Mouse (Mus musculus): ENCODE results near the gene Slc6a13. TPM values are rescaled to one million over a fixed set of nuclear protein-coding genes. Genes with fewer than 3 reads are reported as not detected.

The Slc6a13 gene
- total and polyA plus RNA-seq, 3 experiments, result 9.6 to 17.4 (median 15.4) TPM

DNA sequence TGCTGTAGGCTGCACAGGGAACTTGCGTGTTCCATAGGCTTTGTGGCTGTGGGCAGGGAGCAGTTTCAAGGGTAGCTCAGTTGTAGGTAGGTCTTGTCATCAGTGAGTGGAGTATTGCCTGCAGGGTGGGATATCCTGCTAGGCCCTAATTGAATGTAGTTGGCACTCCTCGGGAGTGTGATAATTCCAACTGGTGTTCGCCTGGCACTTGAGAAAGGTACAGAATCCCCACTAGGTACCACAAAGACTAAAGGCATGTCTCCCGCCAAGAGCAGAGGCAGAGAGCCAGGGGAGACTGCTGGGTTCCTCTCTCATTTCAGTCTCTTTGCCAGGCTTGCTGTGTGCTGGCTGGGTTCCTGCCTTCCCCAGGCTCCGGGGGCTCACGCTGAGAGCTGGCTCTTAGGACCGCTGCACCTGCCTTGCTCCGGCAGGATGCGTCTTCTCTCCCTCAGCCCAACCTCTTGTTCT is 28.4 kb downstream of the Slc6a13 start:
- dilution Hi-C loops (cut with MboI; ENCODE audit: extremely low pct_ligation_motif_present, extremely low pct_unique_long_range_greater_than_20kb, low sequenced_read_pairs), result no loop called here
- DNase-seq (ENCODE audit: extremely low read depth), result no peak

DNA sequence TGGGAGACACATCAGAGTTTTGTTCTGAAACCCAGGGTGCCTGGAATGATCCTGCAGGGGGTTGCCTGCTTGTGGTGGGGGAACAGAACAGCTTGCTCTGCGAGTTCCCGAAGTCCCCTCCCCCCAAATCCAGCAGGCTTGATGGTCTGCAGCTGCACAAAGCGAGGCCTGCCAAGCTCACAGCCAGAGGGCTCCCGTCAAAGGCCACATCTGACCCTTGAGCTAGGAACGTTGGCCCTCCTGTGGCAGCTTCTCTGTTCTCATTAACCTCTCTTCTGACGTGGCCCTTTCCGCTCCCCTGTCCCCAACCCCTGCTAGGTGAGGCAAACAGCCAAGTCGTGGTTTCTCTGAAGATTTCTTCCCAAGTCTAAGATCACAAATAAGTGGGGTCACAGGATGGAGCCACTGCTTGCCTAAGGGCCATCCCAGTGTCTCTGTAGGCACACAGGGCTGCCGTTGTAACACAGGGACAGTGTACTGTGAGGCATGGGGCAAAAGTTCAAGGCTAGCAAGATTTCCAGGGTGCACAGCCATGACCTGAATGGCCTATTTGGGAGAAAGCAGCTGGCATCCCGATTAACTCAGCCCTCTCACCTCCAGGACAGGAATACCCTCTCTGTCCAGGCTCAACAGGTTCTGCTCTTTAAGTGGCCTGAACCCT is 30.0 kb downstream of the Slc6a13 start:
- no peak for TF ChIP-seq MEF2A (IDR thresholded peaks at IDR 0.05; ENCODE audit: borderline replicate concordance, low read depth, low read length)
- TF ChIP-seq CHD2 (IDR thresholded peaks at IDR 0.05; ENCODE audit: low read length), result no peak
- TF ChIP-seq MAFK (IDR thresholded peaks at IDR 0.05; ENCODE audit: insufficient replicate concordance, low read length), result no peak
- TF ChIP-seq MAZ (IDR thresholded peaks at IDR 0.05; ENCODE audit: low read depth, low read length), result no peak
- no peak for TF ChIP-seq MXI1 (IDR thresholded peaks at IDR 0.05; ENCODE audit: low read depth, low read length)
- TF ChIP-seq MAX (IDR thresholded peaks at IDR 0.05; ENCODE audit: low read length), result no peak
- no peak for TF ChIP-seq MYC (IDR thresholded peaks at IDR 0.05; ENCODE audit: low read depth, low read length)
- TF ChIP-seq RAD21 (IDR thresholded peaks at IDR 0.05; ENCODE audit: low read depth, low read length), result no peak
- TF ChIP-seq GABPA (IDR thresholded peaks at IDR 0.05; ENCODE audit: insufficient replicate concordance, low read depth, low read length), result no peak
- TF ChIP-seq BHLHE40 (IDR thresholded peaks at IDR 0.05; ENCODE audit: low read depth, low read length), result no peak
- no peak for TF ChIP-seq TBP (conservative IDR thresholded peaks at IDR 0.05; ENCODE audit: low read depth, low read length)
- TF ChIP-seq ZNF384 (IDR thresholded peaks at IDR 0.05; ENCODE audit: low read depth, low read length), result no peak
- no peak for TF ChIP-seq ELF1 (IDR thresholded peaks at IDR 0.05; ENCODE audit: low read depth, low read length)
- no peak for TF ChIP-seq ZMIZ1 (IDR thresholded peaks at IDR 0.05; ENCODE audit: low read depth, low read length)
- no peak for TF ChIP-seq POLR2AphosphoS2 (IDR thresholded peaks at IDR 0.05; ENCODE audit: low read depth, low read length)
- no peak for TF ChIP-seq USF2 (conservative IDR thresholded peaks at IDR 0.05; ENCODE audit: low read depth, low read length)
- TF ChIP-seq ZC3H11A (IDR thresholded peaks at IDR 0.05; ENCODE audit: low read depth, low read length), result no peak
- no peak for TF ChIP-seq E2F4 (IDR thresholded peaks at IDR 0.05; ENCODE audit: insufficient replicate concordance, low read depth, low read length)
- TF ChIP-seq RCOR1 (conservative IDR thresholded peaks at IDR 0.05; ENCODE audit: low read depth, low read length), result no peak
- no peak for TF ChIP-seq UBTF (IDR thresholded peaks at IDR 0.05; ENCODE audit: low read depth, low read length)
- dilution Hi-C loops (cut with MboI; ENCODE audit: extremely low pct_ligation_motif_present, extremely low pct_unique_long_range_greater_than_20kb, low sequenced_read_pairs), result no loop called here
- no peaks in the 10 kb centered on the region for H3K36me3 ChIP-seq (replicated peaks in 1 of 2; ENCODE audit: control insufficient read depth in 1 of 2, insufficient read depth in 1 of 2, low read length in 1 of 2)
- in situ Hi-C loops (cut with MboI; ENCODE audit: low pct_ligation_motif_present, low pct_unique_long_range_greater_than_20kb, low sequenced_read_pairs), result loop anchor here (5.0 to 10.0 kb wide), 2 partner anchors 37 to 205 kb away; no protein-coding TSS in a partner anchor
- no peak overlapping the region for H3K27ac ChIP-seq (ENCODE audit: insufficient read depth, low read depth)
- H3K4me1 ChIP-seq (ENCODE audit: control insufficient read depth in 1 of 2, insufficient read depth in 2 of 2), result peaks cover 5 to 7% of the 10 kb centered on the region in 2 experiments; a peak in 2 of 4 replicates
- H3K9me3 ChIP-seq (replicated peaks; ENCODE audit: low read length), result no peaks in the 10 kb centered on the region
- no peaks in the 10 kb centered on the region for H3K79me2 ChIP-seq (replicated peaks; ENCODE audit: control insufficient read depth, extremely low read depth, insufficient read depth, poor library complexity, severe bottlenecking)
- DNase-seq (ENCODE audit: extremely low read depth), result no peak
- no peak overlapping the region for H3K9ac ChIP-seq (ENCODE audit: insufficient read depth, low read depth)
- H3K27me3 ChIP-seq (replicated peaks), result peaks cover 62% of the 10 kb centered on the region
- no peak overlapping the region for H3K4me3 ChIP-seq (replicated peaks in 1 of 3; ENCODE audit: low read depth in 2 of 3, low read length in 2 of 3, poor library complexity in 1 of 3)
- H3K4me2 ChIP-seq (ENCODE audit: insufficient read depth, low read depth, poor library complexity, severe bottlenecking), result no peak overlapping the region

More for the DNA sequence above, 28.4 kb downstream of the Slc6a13 start:
- Histone ChIP-seq H3K27me3 (replicated peaks) (peaks cover 73% of the 10 kb centered on the region), H3K27ac (ENCODE audit: insufficient read depth, low read depth) (no peak overlapping the region), H3K9me3 (replicated peaks; ENCODE audit: low read length) (no peaks in the 10 kb centered on the region), H3K4me2 (ENCODE audit: insufficient read depth, low read depth, poor library complexity, severe bottlenecking) (no peak overlapping the region), H3K4me1 (ENCODE audit: control insufficient read depth in 1 of 2, insufficient read depth in 2 of 2) (peaks cover 5 to 7% of the 10 kb centered on the region in 2 experiments; a peak in 2 of 4 replicates), H3K9ac (ENCODE audit: insufficient read depth, low read depth) (no peak overlapping the region), H3K36me3 (replicated peaks in 1 of 2; ENCODE audit: control insufficient read depth in 1 of 2, insufficient read depth in 1 of 2, low read length in 1 of 2) (no peaks in the 10 kb centered on the region), H3K4me3 (replicated peaks in 1 of 3; ENCODE audit: low read depth in 2 of 3, low read length in 2 of 3, poor library complexity in 1 of 3) (no peak overlapping the region), H3K79me2 (replicated peaks; ENCODE audit: control insufficient read depth, extremely low read depth, insufficient read depth, poor library complexity, severe bottlenecking) (no peaks in the 10 kb centered on the region)
- in situ Hi-C loops (cut with MboI; ENCODE audit: low pct_ligation_motif_present, low pct_unique_long_range_greater_than_20kb, low sequenced_read_pairs), result no loop called here
- no peak for TF ChIP-seq ETS1 (conservative IDR thresholded peaks at IDR 0.05; ENCODE audit: low read depth, low read length)
- no peak for TF ChIP-seq ZNF384 (IDR thresholded peaks at IDR 0.05; ENCODE audit: low read depth, low read length)
- TF ChIP-seq RCOR1 (conservative IDR thresholded peaks at IDR 0.05; ENCODE audit: low read depth, low read length), result no peak
- TF ChIP-seq MXI1 (IDR thresholded peaks at IDR 0.05; ENCODE audit: low read depth, low read length), result no peak
- TF ChIP-seq IRF4 (IDR thresholded peaks at IDR 0.05; ENCODE audit: low read depth, low read length), result no peak
- no peak for TF ChIP-seq KAT2A (IDR thresholded peaks at IDR 0.05; ENCODE audit: insufficient replicate concordance, low read length)
- no peak for TF ChIP-seq MAFK (IDR thresholded peaks at IDR 0.05; ENCODE audit: insufficient replicate concordance, low read length)
- no peak for TF ChIP-seq SIN3A (IDR thresholded peaks at IDR 0.05; ENCODE audit: low read length)
- TF ChIP-seq USF1 (IDR thresholded peaks at IDR 0.05; ENCODE audit: low read depth, low read length), result no peak
- no peak for TF ChIP-seq TBP (conservative IDR thresholded peaks at IDR 0.05; ENCODE audit: low read depth, low read length)
- no peak for TF ChIP-seq TCF12 (IDR thresholded peaks at IDR 0.05; ENCODE audit: low read depth, low read length)
- TF ChIP-seq CTCF (conservative IDR thresholded peaks at IDR 0.05 in 1 of 2, IDR thresholded peaks at IDR 0.05 in 1 of 2; ENCODE audit: low read depth in 2 of 2, low read length in 2 of 2), result no peak
- no peak for TF ChIP-seq SMC3 (IDR thresholded peaks at IDR 0.05; ENCODE audit: low read depth, low read length)

All from CH12.LX (cell line).